In genomic region chr2:147894213-147894612, GRCm38 (mm10) we compare ENCODE assay signal across 29 mouse cellular contexts.
"Had no signal": no experiment of that assay in that cellular context is flagged by ENCODE, and none has a peak within 500 bp of the region (broad histone marks: within the 10 kb centered on the region; RNA-seq: fewer than 3 reads in every experiment).

No protein-coding gene starts in this region.

- ATAC-seq: forebrain, embryonic 13.5 days; forebrain, embryonic 14.5 days; forebrain, embryonic 15.5 days; forebrain, embryonic 16.5 days; forebrain, postnatal 0 days had no signal

- H3K36me3 ChIP-seq: embryonic facial prominence, embryonic 10.5 days; embryonic facial prominence, embryonic 12.5 days; embryonic facial prominence, embryonic 13.5 days; embryonic facial prominence, embryonic 15.5 days; forebrain, embryonic 10.5 days; forebrain, embryonic 12.5 days; forebrain, embryonic 15.5 days had no signal

- H3K9ac ChIP-seq: embryonic facial prominence, embryonic 12.5 days; embryonic facial prominence, embryonic 13.5 days; embryonic facial prominence, embryonic 15.5 days; forebrain, embryonic 12.5 days; forebrain, embryonic 13.5 days; forebrain, embryonic 15.5 days; forebrain, postnatal 0 days had no signal

- H3K27ac ChIP-seq: embryonic facial prominence, embryonic 10.5 days; embryonic facial prominence, embryonic 12.5 days; embryonic facial prominence, embryonic 13.5 days; embryonic facial prominence, embryonic 15.5 days; forebrain, embryonic 10.5 days; forebrain, embryonic 12.5 days; forebrain, embryonic 13.5 days; forebrain, embryonic 15.5 days; gastrocnemius, adult 2 months; heart, adult 2 months had no signal

- H3K27me3 ChIP-seq: embryonic facial prominence, embryonic 12.5 days; embryonic facial prominence, embryonic 13.5 days; embryonic facial prominence, embryonic 15.5 days; forebrain, embryonic 13.5 days; forebrain, embryonic 15.5 days had no signal

- DNase-seq: cerebellum, adult 2 months; cerebellum, adult 8-10 months; cerebellum, adult 9-10 months; cerebellum, adult 9-11 months; cerebellum, postnatal 10 days; cerebellum, postnatal 14 days; cerebellum, postnatal 25 days; cerebellum, postnatal 36 days; embryo, embryonic 11 days; forebrain, postnatal 0 days; gastrocnemius, adult 2 months; gastrocnemius, postnatal 10 days; gastrocnemius, postnatal 14 days; gastrocnemius, postnatal 25 days; gastrocnemius, postnatal 36 days; heart, adult 11 months; heart, adult 18-20 months; heart, adult 2 months had no signal

- H3K4me1 ChIP-seq: embryonic facial prominence, embryonic 10.5 days; embryonic facial prominence, embryonic 12.5 days; embryonic facial prominence, embryonic 13.5 days; embryonic facial prominence, embryonic 15.5 days; forebrain, embryonic 10.5 days; forebrain, embryonic 12.5 days; forebrain, embryonic 13.5 days; forebrain, embryonic 15.5 days had no signal

- H3K4me3 ChIP-seq: embryonic facial prominence, embryonic 10.5 days; embryonic facial prominence, embryonic 12.5 days; embryonic facial prominence, embryonic 13.5 days; embryonic facial prominence, embryonic 15.5 days; erythroblast, embryonic 14.5 days; forebrain, embryonic 10.5 days; forebrain, embryonic 12.5 days; forebrain, embryonic 13.5 days; forebrain, embryonic 15.5 days; gastrocnemius, adult 2 months; heart, adult 2 months had no signal

- H3K4me2 ChIP-seq: embryonic facial prominence, embryonic 12.5 days; embryonic facial prominence, embryonic 13.5 days; embryonic facial prominence, embryonic 15.5 days; forebrain, embryonic 12.5 days; forebrain, embryonic 13.5 days; forebrain, embryonic 15.5 days had no signal

- H3K9me3 ChIP-seq: embryonic facial prominence, embryonic 10.5 days; embryonic facial prominence, embryonic 12.5 days; embryonic facial prominence, embryonic 13.5 days; embryonic facial prominence, embryonic 15.5 days; forebrain, embryonic 10.5 days; forebrain, embryonic 12.5 days; forebrain, embryonic 13.5 days; forebrain, embryonic 15.5 days had no signal
